Mouse (Mus musculus) lung, embryonic 15.5 days (tissue): Measurements from ENCODE around the gene Gm9918. TPM values are rescaled to one million over a fixed set of nuclear protein-coding genes. Genes with fewer than 3 reads are reported as not detected.
A peak's percentile ranks its signal among the peaks of the same experiment; 100 is the strongest.

Experiments used
- ATAC-seq: fragments of 200-750 bp; cut with Nextera tagmentation; 2 replicates; pipeline ENCODE4 v1.8.0; 2017; ENCODE audit warnings: moderate number of reproducible peaks, borderline replicate concordance; ENCODE audit not compliant: low FRiP score, low TSS enrichment; ENCODE audit errors: extremely low read depth
- H3K27ac ChIP-seq: fragments of 300-500 bp; sonication (generic); 2 replicates; pipeline ENCODE4 v1.5.1; 2015; ENCODE audit warnings: moderate library complexity, mild to moderate bottlenecking, inconsistent platforms
- H3K27me3 ChIP-seq: fragments of 300-500 bp; sonication (generic); 2 replicates; pipeline ENCODE4 v1.6.1; 2015; ENCODE audit warnings: inconsistent platforms
- H3K36me3 ChIP-seq: fragments of 300-500 bp; sonication (generic); 2 replicates; pipeline ENCODE4 v1.6.1; 2015; ENCODE audit warnings: inconsistent platforms
- H3K4me1 ChIP-seq: fragments of 300-500 bp; sonication (generic); 2 replicates; pipeline ENCODE4 v1.6.1; 2015; ENCODE audit warnings: inconsistent platforms
- H3K4me2 ChIP-seq: fragments of 300-500 bp; sonication (generic); 2 replicates; pipeline ENCODE4 v1.6.1; 2015; ENCODE audit warnings: inconsistent platforms, mild to moderate bottlenecking, moderate library complexity
- H3K4me3 ChIP-seq: fragments of 300-500 bp; sonication (generic); 2 replicates; pipeline ENCODE4 v1.5.1; 2015; ENCODE audit warnings: mild to moderate bottlenecking, inconsistent platforms
- H3K9ac ChIP-seq: fragments of 300-500 bp; sonication (generic); 2 replicates; pipeline ENCODE4 v1.6.1; 2015; ENCODE audit warnings: inconsistent platforms
- H3K9me3 ChIP-seq: fragments of 300-500 bp; sonication (generic); 2 replicates; pipeline ENCODE4 v1.6.1; 2016; ENCODE audit warnings: inconsistent platforms
- WGBS: fragments of 180-500 bp; shearing (Covaris S2); methylation state at CpG from one replicate; pipeline ENCODE4 v1.1.7; 2015; 5-methylcytosine and 5-hydroxymethylcytosine counted together
- polyA plus RNA-seq: library from polyadenylated mRNA; unstranded; fragments of >200 nt; fragmentation: Nextera tagmentation; extraction: Ambion mirVana; gene quantifications from 2 replicates; pipeline ENCODE4 v1.2.1, GENCODE M21; 2015

The Gm9918 gene
- polyA plus RNA-seq, 1 experiment from 2014 or later = 0.57 TPM

DNA sequence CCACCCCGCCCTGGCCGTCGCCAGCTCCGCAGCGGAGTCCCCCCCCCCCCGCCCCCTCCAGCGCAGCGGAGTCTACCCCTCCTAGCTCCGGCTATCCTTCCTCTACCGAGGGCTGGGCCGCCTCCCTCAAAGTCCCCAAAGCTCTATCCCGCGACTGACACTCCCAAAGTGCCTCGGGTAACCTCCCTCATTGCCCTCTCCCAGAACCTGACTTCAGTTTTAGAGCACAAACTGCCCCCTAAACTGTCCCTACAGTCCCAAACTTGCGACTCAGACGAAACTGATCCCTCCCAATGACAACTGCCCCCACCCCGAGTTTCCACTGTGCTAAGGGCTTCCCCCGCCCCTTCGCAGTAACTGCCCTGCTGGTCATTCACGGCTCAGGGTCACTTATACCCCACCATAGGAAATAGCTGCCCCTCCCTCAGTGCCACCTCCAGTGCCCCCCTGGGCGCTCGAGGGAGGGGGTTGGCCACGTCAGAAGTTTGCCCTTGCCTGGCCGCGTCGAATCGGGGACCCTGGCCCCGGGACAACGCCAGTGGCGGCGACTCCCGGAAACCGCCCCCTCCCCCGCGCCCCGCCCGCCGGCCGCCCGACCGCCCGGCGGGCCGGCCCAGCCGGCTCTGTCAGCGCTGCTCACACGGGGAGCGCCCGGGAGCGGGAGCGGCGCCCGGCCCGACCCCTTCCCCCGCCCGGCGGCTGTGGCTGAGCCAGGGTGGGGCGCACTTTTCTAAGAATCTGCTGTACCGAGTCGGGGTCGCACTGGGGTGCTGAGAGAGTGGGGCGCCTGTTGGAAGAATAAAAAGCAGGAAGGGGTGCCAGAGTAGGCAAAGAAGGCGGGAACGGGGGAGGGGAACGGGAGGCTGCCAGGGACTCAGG, 22.9 kb upstream of the Gm9918 start:
- peak overlapping the region; percentile 87 for H3K4me2 ChIP-seq
- H3K27ac ChIP-seq = peak overlapping the region; percentile 100
- H3K9ac ChIP-seq = peak overlapping the region; percentile 52
- peak; percentile 56 for ATAC-seq
- H3K4me1 ChIP-seq = peaks cover 76% of the 10 kb centered on the region
- no peaks in the 10 kb centered on the region for H3K27me3 ChIP-seq
- WGBS = under 1% methylated on average over 57 of the region's 65 CpGs
- H3K9me3 ChIP-seq = no peaks in the 10 kb centered on the region
- peak overlapping the region; percentile 56 for H3K4me3 ChIP-seq
- peaks cover 17% of the 10 kb centered on the region; the same call in 1 of the 2 replicates for H3K36me3 ChIP-seq

DNA sequence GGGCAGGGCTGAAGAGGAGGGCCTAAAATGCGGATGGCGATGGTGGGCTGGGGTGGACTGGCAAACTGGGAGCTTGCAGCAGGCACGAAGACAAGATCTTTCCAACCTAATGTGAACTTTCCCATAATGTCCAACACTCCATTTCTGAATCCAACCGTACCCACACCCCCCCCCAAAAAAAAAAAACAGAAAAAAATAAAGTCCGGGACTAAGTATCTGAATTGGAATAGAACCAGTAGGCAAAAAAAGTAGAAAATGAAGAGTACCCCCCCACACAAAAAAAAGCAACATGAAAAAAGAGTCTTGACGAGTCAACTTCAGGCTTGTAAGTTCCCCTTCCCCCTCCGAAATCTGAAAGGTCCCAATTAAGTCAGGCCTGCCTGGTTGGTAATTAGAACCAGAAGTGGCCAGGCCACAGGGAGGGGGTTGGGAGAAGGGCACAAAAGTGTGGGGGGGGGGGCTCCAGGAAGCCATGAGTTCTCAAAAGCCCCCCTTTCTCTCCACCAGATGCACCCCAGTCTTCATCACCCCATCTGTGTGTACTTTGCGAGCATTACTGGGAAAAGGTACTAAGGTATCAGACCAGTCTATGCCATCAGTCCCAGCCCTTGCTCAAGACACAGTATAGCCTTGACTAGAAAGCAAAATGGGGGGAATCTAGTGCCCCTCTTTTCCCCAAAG, 22.1 kb upstream of the Gm9918 start:
- 8% methylated on average over 8 of the region's 8 CpGs for WGBS
- H3K4me3 ChIP-seq = peak overlapping the region; percentile 56
- H3K36me3 ChIP-seq = peaks cover 17% of the 10 kb centered on the region; the same call in 1 of the 2 replicates
- no peaks in the 10 kb centered on the region for H3K27me3 ChIP-seq
- H3K4me2 ChIP-seq = peak overlapping the region; percentile 87
- peaks cover 72% of the 10 kb centered on the region for H3K4me1 ChIP-seq
- ATAC-seq = no peak
- H3K9ac ChIP-seq = peak overlapping the region; percentile 52
- no peaks in the 10 kb centered on the region for H3K9me3 ChIP-seq
- peak overlapping the region; percentile 100 for H3K27ac ChIP-seq

DNA sequence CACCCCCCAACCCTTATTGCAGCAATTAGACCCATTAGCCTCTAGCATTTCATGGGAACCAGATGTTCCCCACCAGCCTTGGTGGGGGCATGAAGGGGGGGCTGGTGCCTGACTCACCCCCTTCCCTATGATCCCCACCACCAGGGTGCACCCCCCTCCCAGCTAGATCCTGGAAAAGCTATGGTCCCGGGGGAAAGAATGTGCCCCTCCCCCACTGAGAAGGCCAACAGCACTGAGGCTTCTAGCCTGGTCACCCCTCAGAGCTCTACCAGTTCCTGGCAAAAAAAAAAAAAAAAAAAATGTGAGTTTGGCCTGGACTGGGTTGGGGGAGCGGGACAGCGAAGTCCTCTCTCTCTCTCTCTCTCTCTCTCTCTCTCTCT, 21.6 kb upstream of the Gm9918 start:
- 0% methylated on average over 1 of the region's 3 CpGs for WGBS
- no peak for ATAC-seq
- Histone ChIP-seq H3K27ac (peak overlapping the region; percentile 100), H3K36me3 (peaks cover 17% of the 10 kb centered on the region; the same call in 1 of the 2 replicates), H3K9ac (peak overlapping the region; percentile 52), H3K4me1 (peaks cover 72% of the 10 kb centered on the region), H3K4me3 (peak overlapping the region; percentile 56), H3K9me3 (no peaks in the 10 kb centered on the region), H3K4me2 (peak overlapping the region; percentile 87), H3K27me3 (no peaks in the 10 kb centered on the region)

DNA sequence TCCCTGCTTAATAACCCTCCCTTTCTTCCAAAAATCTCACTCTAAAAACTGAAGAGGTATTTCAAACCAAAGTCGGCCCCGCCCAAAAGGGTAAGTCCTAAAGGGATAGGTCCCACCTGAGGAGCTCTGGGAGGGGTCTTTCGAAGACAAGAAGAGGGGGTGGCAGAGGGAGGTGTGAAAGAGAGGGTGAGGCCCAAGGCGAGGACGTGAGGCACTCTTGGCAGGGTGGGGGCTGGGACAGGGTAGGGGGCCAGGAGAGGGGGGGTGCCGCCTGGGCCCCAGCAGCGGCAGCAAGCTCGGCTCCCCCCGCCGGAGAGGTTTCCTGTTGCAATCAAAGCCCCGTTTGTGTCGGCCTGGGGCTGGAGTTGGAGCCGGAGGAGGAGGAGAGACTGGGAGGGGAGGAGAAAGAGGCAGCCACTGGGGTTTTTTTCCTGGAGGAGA, 21.1 kb upstream of the Gm9918 start:
- Histone ChIP-seq H3K36me3 (peaks cover 19% of the 10 kb centered on the region; the same call in 1 of the 2 replicates), H3K27ac (peak overlapping the region; percentile 100), H3K9me3 (no peaks in the 10 kb centered on the region), H3K27me3 (no peaks in the 10 kb centered on the region), H3K4me2 (peak overlapping the region; percentile 87), H3K9ac (peak overlapping the region; percentile 52), H3K4me3 (peak overlapping the region; percentile 56), H3K4me1 (peaks cover 72% of the 10 kb centered on the region)
- WGBS = 3% methylated on average over 9 of the region's 13 CpGs
- no peak for ATAC-seq

DNA sequence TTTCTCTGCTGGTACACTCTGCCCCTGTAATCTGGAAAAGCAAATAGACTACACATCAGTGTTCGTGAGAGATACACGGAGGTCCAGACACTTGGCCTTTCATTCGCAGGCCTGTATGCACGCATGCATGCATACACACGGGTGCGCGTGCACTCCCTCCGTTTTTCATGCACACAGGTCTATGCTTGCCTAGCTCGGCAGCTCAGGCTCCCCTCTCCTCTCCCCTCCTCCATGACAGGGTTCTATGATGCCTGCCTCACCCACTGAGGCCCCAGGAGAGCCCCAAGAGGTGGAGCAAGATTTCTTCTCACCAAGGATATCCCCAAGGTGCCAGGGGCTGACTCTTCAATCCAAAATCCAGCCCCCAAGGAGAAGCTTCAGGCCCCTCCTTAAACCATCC, 20.4 kb upstream of the Gm9918 start:
- H3K9ac ChIP-seq = peak overlapping the region; percentile 52
- peak overlapping the region; percentile 87 for H3K4me2 ChIP-seq

DNA sequence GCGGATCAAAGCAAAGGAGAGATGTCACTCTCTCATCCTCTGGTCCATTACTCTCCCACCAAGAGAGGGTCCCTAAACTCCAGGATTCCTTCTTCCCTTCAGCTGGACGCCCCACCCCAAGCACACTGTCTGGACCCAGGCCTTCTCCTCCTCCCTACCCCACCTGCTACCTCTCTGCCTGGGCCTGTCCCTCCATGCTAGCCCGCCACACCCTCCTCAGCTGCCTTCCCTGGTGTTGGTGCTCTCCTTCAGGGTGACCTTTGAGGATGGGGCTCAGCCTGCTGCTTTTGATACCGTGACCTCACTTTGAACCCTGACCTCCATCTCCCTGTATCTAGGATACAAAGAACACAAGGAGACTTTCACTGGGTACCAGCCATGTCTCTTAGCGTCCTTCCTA, 19.8 kb upstream of the Gm9918 start:
- 67% methylated on average over 5 of the region's 5 CpGs for WGBS
- H3K27ac ChIP-seq = peak overlapping the region; percentile 100
- no peak for ATAC-seq

More for the DNA sequence above, 20.4 kb upstream of the Gm9918 start:
- WGBS = 38% methylated on average over 9 of the region's 9 CpGs
- Histone ChIP-seq H3K27me3 (no peaks in the 10 kb centered on the region), H3K27ac (peak overlapping the region; percentile 100), H3K4me1 (peaks cover 70% of the 10 kb centered on the region), H3K4me3 (peak overlapping the region; percentile 56; the same call in 1 of the 2 replicates), H3K36me3 (peaks cover 19% of the 10 kb centered on the region; the same call in 1 of the 2 replicates), H3K9me3 (no peaks in the 10 kb centered on the region)
- no peak for ATAC-seq

DNA sequence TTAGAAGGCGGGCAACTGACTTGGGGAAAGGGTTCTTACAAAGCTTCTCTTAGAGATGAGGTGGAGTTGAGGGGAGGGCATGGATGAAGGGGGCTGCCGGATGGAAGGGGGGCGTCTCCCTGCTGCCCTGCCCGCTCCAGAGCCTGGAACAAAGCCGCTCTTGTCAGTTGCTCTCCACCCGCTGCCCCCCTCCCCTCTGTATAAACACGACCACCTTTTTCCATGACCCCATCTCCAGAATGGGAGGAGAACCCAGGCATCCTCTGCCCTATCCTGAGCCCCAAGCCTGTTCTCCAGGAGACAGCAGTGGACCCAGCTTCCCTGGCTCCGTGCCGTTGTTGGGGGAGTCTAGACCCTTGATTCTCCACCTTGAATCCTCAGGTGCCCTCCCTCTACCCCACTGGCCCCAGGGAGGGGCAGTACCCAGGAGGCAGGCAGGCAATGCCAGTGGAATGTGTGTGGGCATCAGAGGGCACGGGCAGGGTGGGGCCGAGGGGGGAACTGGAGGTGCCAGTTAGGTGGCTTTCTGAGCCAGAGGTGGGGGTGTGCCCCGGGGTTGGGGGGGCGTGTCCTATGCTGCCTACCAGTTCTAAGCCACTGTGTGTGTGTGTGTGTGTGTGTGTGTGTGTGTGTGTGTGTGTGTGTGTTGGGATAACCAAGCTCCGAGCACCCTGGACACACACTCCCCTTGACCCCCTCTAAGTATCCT, 14.7 kb upstream of the Gm9918 start:
- WGBS = 33% methylated on average over 11 of the region's 14 CpGs
- H3K27me3 ChIP-seq = no peaks in the 10 kb centered on the region
- no peaks in the 10 kb centered on the region for H3K9me3 ChIP-seq
- H3K36me3 ChIP-seq = peaks cover 14% of the 10 kb centered on the region; the same call in 1 of the 2 replicates
- peak; percentile 45 for ATAC-seq
- peak overlapping the region; percentile 96 for H3K27ac ChIP-seq
- H3K9ac ChIP-seq = peak overlapping the region; percentile 70
- H3K4me1 ChIP-seq = peaks cover 73% of the 10 kb centered on the region
- H3K4me2 ChIP-seq = peak overlapping the region; percentile 88
- peak overlapping the region; percentile 74 for H3K4me3 ChIP-seq

More for the DNA sequence above, 19.8 kb upstream of the Gm9918 start:
- Histone ChIP-seq H3K9me3 (no peaks in the 10 kb centered on the region), H3K4me2 (peak overlapping the region; percentile 87; the same call in 1 of the 2 replicates), H3K27me3 (no peaks in the 10 kb centered on the region), H3K4me3 (no peak overlapping the region), H3K9ac (no peak overlapping the region), H3K36me3 (peaks cover 19% of the 10 kb centered on the region; the same call in 1 of the 2 replicates), H3K4me1 (peaks cover 69% of the 10 kb centered on the region)

DNA sequence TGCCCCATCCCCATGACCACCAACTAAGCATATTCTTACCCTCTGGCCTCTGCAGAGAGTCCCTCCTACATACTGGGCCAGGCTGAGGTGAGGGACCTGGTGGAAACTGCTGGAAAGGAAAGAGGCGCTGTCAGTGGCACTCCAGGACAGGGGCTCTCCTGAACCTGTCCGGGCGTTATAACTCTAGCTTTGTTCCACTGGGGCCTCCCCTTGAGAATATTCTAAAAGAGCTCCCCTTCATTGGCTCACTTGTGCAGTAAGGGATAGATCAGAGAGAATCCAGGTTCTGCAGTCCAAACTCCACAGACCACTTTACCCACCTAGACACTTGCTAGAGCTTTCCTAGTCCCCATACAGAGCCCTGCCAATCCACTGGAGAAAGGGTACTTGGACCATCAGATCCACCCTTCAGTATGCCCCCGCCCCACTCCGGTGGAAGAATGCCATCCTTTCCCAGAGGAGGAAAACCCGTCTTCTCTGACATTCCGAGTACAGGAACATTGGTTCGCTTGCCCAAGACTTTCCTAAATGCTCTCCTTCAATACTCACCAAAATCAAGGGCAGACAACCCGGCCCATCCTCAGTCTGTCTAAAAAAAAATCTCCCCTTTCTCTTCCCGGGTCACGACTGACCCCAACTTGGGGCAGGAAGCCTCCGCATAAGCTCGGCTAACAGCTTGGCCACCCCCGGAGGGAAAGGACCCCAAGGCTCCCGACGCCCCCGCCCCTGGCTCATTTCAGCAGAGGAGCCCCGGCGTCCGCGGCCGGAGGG, 13.7 kb upstream of the Gm9918 start:
- peak overlapping the region; percentile 96 for H3K27ac ChIP-seq
- H3K4me2 ChIP-seq = peak overlapping the region; percentile 88
- no peaks in the 10 kb centered on the region for H3K27me3 ChIP-seq
- peak overlapping the region; percentile 74 for H3K4me3 ChIP-seq
- ATAC-seq = no peak
- H3K9me3 ChIP-seq = no peaks in the 10 kb centered on the region
- peaks cover 63% of the 10 kb centered on the region for H3K4me1 ChIP-seq
- 9% methylated on average over 22 of the region's 22 CpGs for WGBS
- peaks cover 9% of the 10 kb centered on the region; the same call in 1 of the 2 replicates for H3K36me3 ChIP-seq
- peak overlapping the region; percentile 70 for H3K9ac ChIP-seq

DNA sequence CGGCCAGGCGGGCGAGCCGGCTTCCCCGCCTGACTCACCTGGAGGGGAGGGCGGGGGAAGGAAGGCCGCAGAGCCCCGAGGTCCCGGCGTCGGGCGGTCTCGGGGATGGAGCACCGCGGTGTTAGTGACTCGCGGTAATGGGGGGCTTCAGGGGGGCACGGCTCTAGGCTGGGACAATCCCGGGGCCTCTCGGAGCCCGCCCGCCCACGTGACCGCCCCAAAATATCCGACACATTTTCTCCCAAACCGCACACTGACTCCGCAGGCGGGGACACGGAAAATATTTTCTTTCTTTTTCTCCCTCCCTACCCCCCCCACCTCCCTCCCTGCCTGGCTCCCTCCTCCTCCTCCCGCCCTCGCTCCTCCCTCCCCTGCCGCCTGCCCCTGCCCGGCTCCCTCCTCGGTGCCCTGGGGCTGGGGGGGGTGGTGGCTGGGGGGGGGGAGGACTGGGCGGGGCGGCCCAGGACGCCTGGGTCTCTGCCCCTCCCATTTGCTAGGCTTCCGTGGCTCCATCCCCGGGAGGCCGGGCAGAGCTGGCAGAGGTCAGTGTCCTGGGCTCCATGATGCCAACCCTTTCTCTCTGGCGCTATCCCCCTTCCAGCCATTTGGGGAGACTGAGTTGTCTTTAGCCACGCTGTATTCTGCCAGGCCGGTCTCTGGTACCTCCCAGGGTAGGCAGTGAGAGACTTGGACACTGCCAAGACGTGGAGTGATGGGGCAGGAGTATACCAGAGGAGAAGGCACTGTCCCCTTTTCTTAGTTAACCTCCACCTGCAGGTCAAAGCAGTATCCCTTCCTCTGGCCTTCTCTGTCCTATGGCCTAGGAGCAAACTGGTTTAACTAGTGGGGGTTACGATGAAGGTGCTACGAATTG, 12.9 kb upstream of the Gm9918 start, which contains the start of gene Rarg:
Rarg (minus strand) TSS at position 316 of the 874 bp plus-strand sequence.
- peaks cover 56% of the 10 kb centered on the region for H3K4me1 ChIP-seq
- peak within 1 kb of the TSS; percentile 74 for H3K4me3 ChIP-seq
- H3K27ac ChIP-seq = peak within 1 kb of the TSS; percentile 96
- H3K9me3 ChIP-seq = no peaks in the 10 kb centered on the region
- ATAC-seq = peak; percentile 60
- H3K9ac ChIP-seq = peak within 1 kb of the TSS; percentile 70
- no peaks in the 10 kb centered on the region for H3K27me3 ChIP-seq
- peak within 1 kb of the TSS; percentile 88 for H3K4me2 ChIP-seq
- 1% methylated on average over 41 of the region's 46 CpGs for WGBS
- H3K36me3 ChIP-seq = 0 out of 2 replicates have a peak, but pooled peaks cover 2% of the 10 kb centered on the region

DNA sequence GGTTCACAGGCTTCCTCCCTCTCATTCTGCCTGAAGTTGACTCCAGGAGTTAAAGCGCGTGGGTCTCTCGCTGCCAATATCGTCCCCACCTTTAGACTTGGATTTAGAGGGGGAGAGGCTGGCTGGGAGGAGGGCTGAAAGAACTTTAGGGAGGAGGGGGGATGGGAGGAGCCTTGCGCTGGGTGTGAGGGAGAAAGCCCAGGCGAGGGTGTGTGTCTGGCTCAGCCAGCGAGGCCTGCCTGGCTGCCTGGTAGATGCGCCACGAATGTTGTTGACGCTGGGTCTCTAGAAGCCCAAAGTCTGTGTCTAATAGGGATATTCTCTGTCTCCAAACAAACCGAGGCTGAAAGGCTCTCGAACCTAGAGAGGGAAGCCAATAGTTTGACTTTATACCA, 12.3 kb upstream of the Gm9918 start:
- H3K4me1 ChIP-seq = peaks cover 52% of the 10 kb centered on the region
- no peaks in the 10 kb centered on the region for H3K9me3 ChIP-seq
- peak overlapping the region; percentile 96 for H3K27ac ChIP-seq
- peak; percentile 48 for ATAC-seq
- H3K4me3 ChIP-seq = peak overlapping the region; percentile 74
- H3K27me3 ChIP-seq = no peaks in the 10 kb centered on the region
- peak overlapping the region; percentile 88 for H3K4me2 ChIP-seq
- WGBS = 8% methylated on average over 12 of the region's 12 CpGs
- H3K36me3 ChIP-seq = 0 out of 2 replicates have a peak, but pooled peaks cover 2% of the 10 kb centered on the region
- H3K9ac ChIP-seq = 0 out of 2 replicates have a peak overlapping the region, but pooled peaks have one; percentile 32
